Mouse (Mus musculus) A20 (cell line): ENCODE measurements around the gene Rnf10.

ENCODE experiments used
- DNase-seq: peaks from one replicate; pipeline ENCODE4 v3.0.0-alpha.2; 2011; ENCODE audit warnings: low read depth, low spot score

Rnf10 gene

DNA sequence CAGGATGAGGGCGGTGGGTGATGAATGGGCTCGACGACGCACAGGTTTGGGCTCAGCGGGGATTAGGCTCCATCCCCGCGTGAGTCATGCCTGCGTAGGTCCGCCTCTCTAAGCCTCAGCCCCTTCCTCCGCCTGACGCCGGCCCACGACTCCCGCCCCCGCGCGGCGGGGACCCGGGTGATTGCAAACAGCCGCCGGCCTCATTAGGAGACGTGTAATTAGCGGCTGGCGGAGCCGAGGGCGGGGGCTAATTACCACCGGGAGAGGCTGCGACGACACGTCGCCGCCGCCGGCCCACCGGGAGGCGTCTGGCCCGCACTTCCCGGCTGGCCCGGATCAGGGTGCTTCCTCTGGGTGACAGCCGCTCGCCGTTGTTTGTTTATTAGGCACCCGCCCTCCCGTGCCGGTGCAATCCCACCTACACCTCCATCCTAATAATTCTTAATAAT, 37.4 kb downstream of the Rnf10 start:
- DNase-seq = no peak

GRCm38 (mm10) chr5:115234519-115234918, 38.2 kb downstream of the Rnf10 start:
- DNase-seq = no peak

GRCm38 (mm10) chr5:115233031-115233780, 39.5 kb downstream of the Rnf10 start:
- no peak for DNase-seq

DNA sequence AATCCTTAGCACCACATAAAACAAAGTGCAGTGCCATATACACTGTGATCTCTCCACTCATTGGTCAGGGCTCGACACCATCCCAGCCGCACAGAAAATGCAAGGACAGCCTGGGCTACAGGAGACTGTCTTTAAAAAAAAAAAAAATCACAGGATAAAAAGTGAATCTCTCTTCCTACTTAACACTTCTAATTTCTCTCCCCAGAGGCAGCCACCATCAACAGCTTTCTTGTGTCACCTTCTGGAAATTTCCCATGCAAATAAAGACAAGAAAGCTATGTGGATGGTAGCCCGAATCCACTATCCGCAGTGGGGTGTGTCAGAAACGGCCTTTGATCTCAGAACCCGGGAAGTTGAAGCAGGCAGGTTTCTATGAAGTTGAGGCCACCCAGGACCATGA, 40.2 kb downstream of the Rnf10 start:
- no peak for DNase-seq

- DNase-seq = peak; percentile 44
Observed at GRCm38 (mm10) chr5:115231552-115232120, 41.1 kb downstream of the Rnf10 start.

- no peak for DNase-seq
Observed at GRCm38 (mm10) chr5:115230830-115231551, 41.7 kb downstream of the Rnf10 start.

- DNase-seq = no peak
Observed at GRCm38 (mm10) chr5:115222485-115222884, 50.2 kb downstream of the Rnf10 start.

DNA sequence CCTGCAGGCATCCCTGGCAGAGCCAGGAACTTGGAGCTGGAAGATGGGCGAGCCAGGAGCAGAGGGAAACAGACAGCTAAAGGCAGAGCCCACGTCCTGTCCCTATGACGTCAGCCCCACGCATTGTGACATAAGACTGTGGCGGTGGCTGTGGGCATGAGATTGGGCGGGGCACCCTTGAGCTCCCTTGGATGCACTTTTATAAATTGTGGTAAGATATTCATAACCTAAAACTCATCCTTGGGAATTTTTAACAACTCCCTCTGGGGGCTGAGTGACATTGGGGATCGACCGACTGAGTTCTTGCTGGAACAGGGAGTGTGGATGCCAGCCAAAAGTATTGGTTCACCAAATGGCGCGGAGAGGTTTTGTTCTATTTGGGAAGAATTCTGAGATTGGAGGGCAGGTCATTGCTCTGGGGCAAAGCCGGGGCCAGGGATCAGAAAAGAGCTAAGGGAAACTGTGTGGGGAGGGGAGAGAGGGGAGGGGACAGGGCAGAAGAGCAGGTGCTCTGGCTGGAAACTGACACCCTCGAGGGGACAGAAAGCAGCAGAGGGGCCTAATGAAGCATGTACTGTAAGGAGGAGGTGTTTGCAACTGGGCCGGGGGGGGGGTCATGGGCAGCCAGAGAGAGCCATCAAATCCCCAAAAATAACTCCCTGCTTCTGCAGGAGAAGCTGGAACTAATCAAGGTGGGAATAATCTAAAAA, 51.6 kb downstream of the Rnf10 start:
- DNase-seq = peak; percentile 34

- DNase-seq = peak; percentile 77
Observed at GRCm38 (mm10) chr5:115217998-115218397, 54.7 kb downstream of the Rnf10 start.

DNA sequence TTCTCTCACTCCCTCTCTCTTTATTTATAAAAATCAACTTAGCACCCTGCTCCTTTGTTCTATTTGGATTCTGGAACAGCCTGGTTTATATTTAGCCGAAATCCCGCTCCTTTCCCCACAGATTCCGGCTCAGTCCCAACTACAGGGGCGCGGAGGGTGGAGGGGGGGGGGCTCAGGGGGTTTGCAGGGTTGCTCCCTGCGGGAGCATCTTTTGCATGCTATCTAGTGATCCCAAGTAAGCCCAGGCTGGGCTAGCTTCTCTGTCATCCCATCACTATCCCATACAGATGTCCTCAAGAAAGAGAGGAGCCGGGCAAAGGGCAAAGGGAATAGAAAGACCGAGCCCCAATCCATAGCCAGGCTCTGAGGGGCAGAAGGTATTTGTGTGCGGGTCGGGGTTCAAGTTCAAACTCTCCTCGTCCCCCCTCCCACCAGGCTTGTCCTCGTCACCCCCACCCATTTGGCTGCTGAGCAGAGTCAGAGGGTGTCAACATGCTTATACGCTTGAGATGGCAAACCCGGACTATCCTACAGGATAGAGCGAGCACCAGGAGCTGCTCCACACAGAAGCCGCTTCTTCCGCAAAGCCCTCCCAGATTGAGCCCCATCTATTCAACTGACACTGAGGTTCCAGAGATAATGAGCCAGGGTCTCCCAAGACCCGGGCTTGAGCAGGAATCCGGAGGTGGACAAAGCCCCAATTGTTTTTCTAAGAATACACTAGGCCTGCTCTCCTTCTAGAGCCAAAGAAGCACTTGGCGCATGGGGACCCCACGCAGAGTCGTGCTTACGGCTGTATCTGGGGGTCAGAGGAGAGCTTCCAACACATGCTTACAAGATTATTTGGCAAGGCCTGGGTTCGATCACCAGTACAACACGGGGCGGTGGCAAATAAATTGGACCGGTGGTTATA, 57.2 kb downstream of the Rnf10 start:
- DNase-seq = no peak

DNA sequence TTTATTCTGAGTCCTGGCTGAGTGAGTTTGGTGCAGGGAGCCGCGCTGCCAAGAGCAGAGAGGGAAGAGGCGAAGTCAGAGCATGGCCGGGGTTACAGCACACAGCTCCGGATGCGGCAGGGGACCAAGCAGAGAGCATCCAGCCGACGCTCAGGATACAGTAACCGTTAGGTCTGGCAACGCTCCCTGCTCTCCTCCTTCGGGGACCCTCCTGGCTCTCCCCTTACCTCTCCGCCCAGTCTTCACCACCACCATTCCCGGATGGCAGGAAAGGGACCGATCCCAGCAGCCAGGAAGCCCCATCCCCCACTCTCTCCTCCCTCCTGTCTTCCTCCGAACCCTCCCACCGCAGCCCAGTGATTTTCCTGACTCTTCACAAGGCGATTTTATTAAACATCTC, 57.8 kb downstream of the Rnf10 start:
- no peak for DNase-seq

GRCm38 (mm10) chr5:115212861-115213260, 59.8 kb downstream of the Rnf10 start:
- no peak for DNase-seq

- no peak for DNase-seq
Observed at GRCm38 (mm10) chr5:115212451-115212850, 60.2 kb downstream of the Rnf10 start.

- DNase-seq = peak; percentile 55
Observed at GRCm38 (mm10) chr5:115210380-115210779, 62.3 kb downstream of the Rnf10 start.

GRCm38 (mm10) chr5:115208601-115209000, 64.1 kb downstream of the Rnf10 start:
- DNase-seq = no peak

- DNase-seq = no peak
Observed at GRCm38 (mm10) chr5:115207892-115208291, 64.8 kb downstream of the Rnf10 start.

GRCm38 (mm10) chr5:115207244-115207643, 65.5 kb downstream of the Rnf10 start:
- DNase-seq = no peak

DNA sequence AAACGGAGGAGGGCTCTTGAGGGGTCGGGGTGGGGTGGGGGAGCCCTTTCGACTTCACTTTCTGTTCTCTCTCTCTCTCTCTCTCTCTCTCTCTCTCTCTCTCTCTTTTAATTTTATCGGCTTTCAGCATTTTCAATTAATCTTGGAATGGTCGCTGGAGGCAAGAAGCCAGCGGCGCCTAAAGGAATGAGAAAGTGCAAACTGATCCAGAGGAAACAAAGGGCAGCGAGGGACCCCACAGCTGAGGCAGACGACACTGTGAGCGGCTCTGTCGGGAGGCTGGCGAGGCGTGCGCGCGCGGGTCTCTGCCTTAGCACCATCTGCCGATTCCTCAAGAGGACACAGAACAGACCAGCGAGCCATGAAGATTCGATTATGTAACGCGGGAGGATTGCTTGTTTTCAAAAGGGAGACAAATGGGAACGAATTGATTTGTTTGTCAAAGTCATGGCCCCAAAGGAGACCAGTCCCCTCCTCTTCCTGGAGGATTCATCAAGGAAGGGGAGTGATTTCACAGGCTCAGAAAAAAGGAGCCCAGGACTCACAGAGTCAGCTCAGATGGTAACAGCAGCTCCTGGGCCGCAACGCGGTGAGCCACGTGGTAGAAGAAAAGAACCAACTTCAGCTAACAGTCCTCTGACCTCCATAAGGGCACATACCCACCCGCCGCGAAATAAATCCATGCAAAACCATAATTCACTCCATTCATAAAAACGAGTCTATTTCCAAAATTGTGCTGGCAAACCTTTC, 68.0 kb downstream of the Rnf10 start:
- peak; percentile 69 for DNase-seq

DNA sequence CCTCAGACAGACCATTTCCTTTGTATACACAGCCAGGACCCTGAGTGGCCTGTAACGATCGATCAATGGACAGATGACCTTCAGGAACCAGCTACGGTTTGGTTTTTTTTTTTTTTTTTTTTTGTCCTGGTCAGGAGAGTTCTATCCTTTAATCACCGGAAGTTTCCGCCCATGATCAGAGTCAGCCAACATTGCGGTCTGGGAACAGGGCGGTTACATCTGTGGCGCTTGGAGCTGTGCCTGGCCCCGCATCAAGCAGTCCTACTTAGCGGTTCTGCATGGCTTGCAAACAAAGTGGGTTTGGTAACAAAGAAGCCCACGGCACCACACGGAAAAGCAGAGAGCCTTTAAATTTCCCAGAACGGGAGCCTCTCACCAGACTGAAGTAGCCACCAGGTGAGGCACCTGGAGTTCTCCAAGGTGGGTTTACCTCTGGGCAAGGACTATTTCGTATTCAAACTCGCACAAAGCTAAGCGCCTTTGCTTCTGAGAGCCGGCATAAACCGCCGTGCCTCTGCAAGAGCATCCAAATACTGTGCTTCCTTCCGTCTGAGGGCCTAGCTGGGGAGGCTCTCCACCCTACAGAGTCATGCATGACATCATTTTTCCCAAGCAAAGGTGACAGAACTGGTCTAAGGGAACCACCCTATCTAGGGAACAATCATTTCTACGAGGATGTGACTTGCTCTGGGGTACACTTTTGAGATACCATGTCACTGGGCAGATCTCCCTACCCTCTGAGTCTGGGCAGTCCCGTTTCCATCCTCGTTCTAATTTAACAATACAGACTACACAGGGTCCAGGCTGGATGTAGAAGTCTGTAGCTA, 68.8 kb downstream of the Rnf10 start:
- DNase-seq = no peak
